Mouse (Mus musculus) cerebellum, adult 2 months (tissue): ENCODE data around the gene Clmn. TPM values are rescaled to one million over a fixed set of nuclear protein-coding genes. Genes with fewer than 3 reads are reported as not detected.

ENCODE experiments used
- DNase-seq, 2 experiments: peaks; one replicate each; pipeline ENCODE4 v3.0.0; 2021
- H3K27ac ChIP-seq: fragments of 200-500 bp; 2 replicates; pipeline ENCODE4 v1.5.1; 2012; ENCODE audit warnings: low read length, control low read depth, inconsistent platforms; ENCODE audit not compliant: insufficient read depth
- H3K27me3 ChIP-seq: fragments of 200-500 bp; 2 replicates; pipeline ENCODE4 v1.6.1; 2012; ENCODE audit warnings: inconsistent platforms, mild to moderate bottlenecking, low read length, moderate library complexity; ENCODE audit not compliant: control insufficient read depth, insufficient read depth
- H3K4me1 ChIP-seq: fragments of 200-500 bp; 2 replicates; pipeline ENCODE4 v1.6.1; 2011; ENCODE audit warnings: low read length; ENCODE audit not compliant: control insufficient read depth, insufficient read depth
- H3K4me3 ChIP-seq: fragments of 200-500 bp; replicated peaks from 2 replicates; pipeline ENCODE3; 2011; ENCODE audit warnings: mild to moderate bottlenecking, low read depth, low read length, control low read depth; ENCODE audit not compliant: insufficient read depth
- CTCF ChIP-seq: fragments of 200-500 bp; IDR thresholded peaks from 2 replicates; pipeline ENCODE4 v1.5.1; 2011; ENCODE audit warnings: low read depth, mild to moderate bottlenecking, control low read depth, low read length, moderate library complexity, borderline replicate concordance; ENCODE audit not compliant: insufficient read depth
- POLR2A ChIP-seq: fragments of 200-500 bp; IDR thresholded peaks from 2 replicates; pipeline ENCODE4 v1.6.1; 2011; ENCODE audit warnings: low read length, control low read depth, borderline replicate concordance; ENCODE audit not compliant: insufficient read depth
- whole genome bisulfite sequencing: fragments of 180-500 bp; shearing (Covaris S2); methylation state at CpG from one replicate; pipeline ENCODE4 v1.1.7; 2018; 5-methylcytosine and 5-hydroxymethylcytosine counted together
- polyA plus RNA-seq: library from polyadenylated mRNA; depleted of rRNA; stranded (reverse); fragments of >200 nt; gene quantifications from 2 replicates; pipeline ENCODE4 v1.2.3, GENCODE M21; 2012

Gene Clmn
- polyA plus RNA-seq, 1 experiment: 30.6 TPM

- no peak overlapping the region for H3K27ac ChIP-seq
- no peak for TF ChIP-seq CTCF
- TF ChIP-seq POLR2A: no peak
- DNase-seq: no peak
- 68% methylated on average over 4 of the region's 4 CpGs for WGBS
- no peaks in the 10 kb centered on the region for H3K27me3 ChIP-seq
- H3K4me1 ChIP-seq: peaks cover 11% of the 10 kb centered on the region
- no peak overlapping the region for H3K4me3 ChIP-seq
Observed at GRCm38 (mm10) chr12:104753686-104754085, 111.2 kb downstream of the Clmn start.

GRCm38 (mm10) chr12:104751814-104752765, 112.8 kb downstream of the Clmn start, which contains the start of gene Dicer1:
Dicer1 (minus strand) TSS chr12:104751952.
- under 1% methylated on average over 94 of the region's 94 CpGs for WGBS
- Histone ChIP-seq H3K27me3 (no peaks in the 10 kb centered on the region), H3K27ac (peak within 1 kb of the TSS; percentile 89), H3K4me3 (peak within 1 kb of the TSS; percentile 91), H3K4me1 (peaks cover 16% of the 10 kb centered on the region)
- TF ChIP-seq POLR2A (peak; percentile 67), CTCF (no peak)
- peak; percentile 97 to 100 for DNase-seq

- no peaks in the 10 kb centered on the region for H3K27me3 ChIP-seq
- H3K4me3 ChIP-seq: peak overlapping the region; percentile 71
- no peak for DNase-seq
- peak overlapping the region; percentile 79 for H3K27ac ChIP-seq
- peaks cover 16% of the 10 kb centered on the region for H3K4me1 ChIP-seq
- no peak for TF ChIP-seq POLR2A
- TF ChIP-seq CTCF: no peak
- WGBS: under 1% methylated on average over 48 of the region's 52 CpGs
Observed at GRCm38 (mm10) chr12:104751331-104751813, 113.5 kb downstream of the Clmn start.

GRCm38 (mm10) chr12:104748946-104749345, 115.9 kb downstream of the Clmn start:
- H3K4me1 ChIP-seq: peaks cover 16% of the 10 kb centered on the region
- H3K4me3 ChIP-seq: no peak overlapping the region
- H3K27me3 ChIP-seq: no peaks in the 10 kb centered on the region
- TF ChIP-seq CTCF (no peak), POLR2A (no peak)
- 87% methylated on average over 2 of the region's 2 CpGs for WGBS
- H3K27ac ChIP-seq: no peak overlapping the region
- no peak for DNase-seq

- H3K4me1 ChIP-seq: peaks cover 18% of the 10 kb centered on the region
- no peak for TF ChIP-seq CTCF
- no peak for TF ChIP-seq POLR2A
- no peaks in the 10 kb centered on the region for H3K27me3 ChIP-seq
- no peak for DNase-seq
- WGBS: 93% methylated on average over 5 of the region's 5 CpGs
- no peak overlapping the region for H3K27ac ChIP-seq
- H3K4me3 ChIP-seq: no peak overlapping the region
Observed at GRCm38 (mm10) chr12:104747252-104747651, 117.6 kb downstream of the Clmn start.

GRCm38 (mm10) chr12:104746601-104747000, 118.3 kb downstream of the Clmn start:
- Histone ChIP-seq H3K4me1 (peaks cover 18% of the 10 kb centered on the region), H3K4me3 (no peak overlapping the region), H3K27me3 (no peaks in the 10 kb centered on the region), H3K27ac (no peak overlapping the region)
- TF ChIP-seq CTCF: no peak
- no peak for TF ChIP-seq POLR2A
- DNase-seq: no peak
- whole genome bisulfite sequencing: 94% methylated on average over 2 of the region's 2 CpGs

- no peak for DNase-seq
- WGBS: 83% methylated on average over 4 of the region's 4 CpGs
- no peaks in the 10 kb centered on the region for H3K27me3 ChIP-seq
- no peak for TF ChIP-seq POLR2A
- TF ChIP-seq CTCF: no peak
- H3K4me3 ChIP-seq: no peak overlapping the region
- H3K4me1 ChIP-seq: peaks cover 10% of the 10 kb centered on the region; the same call in 1 of the 2 replicates
- no peak overlapping the region for H3K27ac ChIP-seq
Observed at GRCm38 (mm10) chr12:104743687-104744086, 121.2 kb downstream of the Clmn start.
